Mouse (Mus musculus) liver, embryonic 13.5 days (tissue): ENCODE data around the gene Rabl3. TPM values are rescaled to one million over a fixed set of nuclear protein-coding genes. Genes with fewer than 3 reads are reported as not detected.

Source experiments
- ATAC-seq: fragments of 200-750 bp; cut with Nextera tagmentation; 2 replicates; pipeline ENCODE4 v1.8.0; 2017; ENCODE audit warnings: low read depth, mild to moderate bottlenecking, moderate number of reproducible peaks, moderate library complexity
- DNase-seq: peaks from one replicate; pipeline ENCODE4 v3.0.0; 2022
- H3K27ac ChIP-seq: fragments of 300-500 bp; sonication (generic); 2 replicates; pipeline ENCODE4 v1.5.1; 2015; ENCODE audit warnings: moderate library complexity, mild to moderate bottlenecking, inconsistent platforms
- H3K27me3 ChIP-seq: fragments of 300-500 bp; sonication (generic); 2 replicates; pipeline ENCODE4 v1.6.1; 2015; ENCODE audit warnings: mild to moderate bottlenecking, inconsistent platforms
- H3K36me3 ChIP-seq: fragments of 300-500 bp; sonication (generic); 2 replicates; pipeline ENCODE4 v1.6.1; 2015; ENCODE audit warnings: mild to moderate bottlenecking, inconsistent platforms
- H3K4me1 ChIP-seq: fragments of 300-500 bp; sonication (generic); replicated peaks from 2 replicates; pipeline ENCODE4 v1.6.1; 2015; ENCODE audit warnings: inconsistent platforms
- H3K4me2 ChIP-seq: fragments of 300-500 bp; sonication (generic); 2 replicates; pipeline ENCODE4 v1.6.1; 2015; ENCODE audit warnings: inconsistent platforms, mild to moderate bottlenecking, moderate library complexity
- H3K4me3 ChIP-seq: fragments of 300-500 bp; sonication (generic); replicated peaks from 2 replicates; pipeline ENCODE4 v1.5.1; 2015; ENCODE audit warnings: mild to moderate bottlenecking, inconsistent platforms
- H3K9ac ChIP-seq: fragments of 300-500 bp; sonication (generic); 2 replicates; pipeline ENCODE4 v1.6.1; 2015; ENCODE audit warnings: mild to moderate bottlenecking, inconsistent platforms
- H3K9me3 ChIP-seq: fragments of 300-500 bp; sonication (generic); replicated peaks from 2 replicates; pipeline ENCODE4 v1.6.1; 2016; ENCODE audit warnings: inconsistent platforms
- WGBS: fragments of 180-500 bp; shearing (Covaris S2); methylation state at CpG from one replicate; pipeline ENCODE4 v1.1.7; 2015; ENCODE audit not compliant: insufficient replicate concordance; 5-methylcytosine and 5-hydroxymethylcytosine counted together
- polyA plus RNA-seq: library from polyadenylated mRNA; unstranded; fragments of >200 nt; fragmentation: Nextera tagmentation; extraction: Ambion mirVana; gene quantifications from 2 replicates; pipeline ENCODE4 v1.2.1, GENCODE M21; 2015

The Rabl3 gene
- polyA plus RNA-seq = 14.6 and 19.6 TPM in 2 replicates

DNA sequence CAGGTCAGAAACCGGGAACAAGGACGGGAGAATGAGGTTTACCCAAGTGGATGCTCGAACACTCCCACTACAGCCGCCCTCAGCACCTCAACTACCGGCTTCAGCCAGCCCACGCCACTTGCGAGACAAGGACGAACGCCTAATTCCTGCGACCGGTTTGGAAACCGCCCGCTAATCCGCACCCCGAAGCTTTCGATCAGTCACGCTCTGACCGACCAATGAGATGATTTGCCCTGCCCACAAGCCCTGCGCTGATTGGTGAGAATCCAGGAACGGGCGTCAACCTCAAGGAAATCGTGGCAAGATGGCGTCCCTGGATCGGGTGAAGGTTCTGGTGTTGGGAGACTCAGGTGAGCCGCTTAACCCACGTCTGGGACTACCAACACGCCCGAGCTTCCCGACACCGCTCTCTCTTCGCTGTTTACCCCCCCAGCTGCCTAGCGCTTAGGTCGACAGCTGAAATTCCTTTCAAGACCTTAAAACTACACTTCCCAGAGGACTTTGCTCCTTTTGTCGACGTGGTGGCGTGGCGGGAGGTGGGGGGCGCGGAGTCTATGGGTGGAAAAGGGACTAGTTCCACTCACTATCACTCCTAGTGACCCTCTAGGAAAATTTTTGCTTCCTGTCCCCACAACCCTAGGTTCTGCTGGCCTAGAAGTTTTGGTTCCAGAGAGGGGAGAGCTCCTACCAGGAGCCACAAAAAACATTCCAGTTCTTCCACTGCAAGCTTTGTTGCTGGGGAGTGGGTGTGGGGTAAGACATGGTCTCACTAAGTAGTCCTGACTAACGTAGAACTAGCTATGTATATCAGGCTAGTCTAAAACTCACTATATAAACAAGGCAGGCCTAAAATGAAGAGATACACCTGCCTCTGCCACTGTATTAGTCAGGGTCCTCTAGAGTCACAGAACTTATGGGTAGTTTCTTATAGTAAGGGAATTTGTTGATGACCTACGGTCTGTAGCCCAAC is at the start of gene Rabl3, which contains the start of gene Gtf2e1:
Gene Rabl3, plus strand, starts transcription at position 275 of the 970 bp plus-strand sequence.
Gene Gtf2e1, minus strand, starts transcription at position 179 of the 970 bp plus-strand sequence.
- H3K4me3 ChIP-seq = peak within 1 kb of the TSS; percentile 79
- no peaks in the 10 kb centered on the region for H3K27me3 ChIP-seq
- peak within 1 kb of the TSS; percentile 88 for H3K9ac ChIP-seq
- no peaks in the 10 kb centered on the region for H3K9me3 ChIP-seq
- peaks cover 18% of the 10 kb centered on the region for H3K36me3 ChIP-seq
- peak within 1 kb of the TSS; percentile 70 for H3K27ac ChIP-seq
- H3K4me2 ChIP-seq = peak within 1 kb of the TSS; percentile 92
- ATAC-seq (peak; percentile 98), DNase-seq (peak; percentile 95)
- 1% methylated on average over 41 of the region's 41 CpGs for WGBS
- H3K4me1 ChIP-seq = peaks cover 27% of the 10 kb centered on the region

DNA sequence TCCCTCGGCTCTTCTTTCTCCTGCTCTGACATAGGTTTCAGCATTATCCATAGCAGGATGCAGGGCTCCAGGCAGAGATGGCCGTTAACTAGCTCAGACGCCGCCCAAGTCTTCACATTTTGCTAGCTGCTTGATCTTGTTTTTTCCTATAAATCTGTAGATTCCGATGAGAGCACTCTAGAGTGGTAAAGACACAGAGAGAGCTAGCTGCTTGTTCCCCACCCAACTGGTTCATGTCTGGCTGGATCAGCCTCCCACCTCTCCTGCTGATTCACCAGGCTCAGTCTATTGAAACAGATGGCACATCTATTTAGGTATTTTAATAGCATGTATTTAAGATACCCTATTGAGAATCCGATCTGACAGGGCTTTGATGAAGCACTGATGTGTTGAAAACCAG is 44.7 kb upstream of the Rabl3 start:
- DNase-seq = no peak
- Histone ChIP-seq H3K27ac (no peak overlapping the region), H3K4me1 (no peaks in the 10 kb centered on the region), H3K4me2 (no peak overlapping the region), H3K9me3 (no peaks in the 10 kb centered on the region), H3K36me3 (no peaks in the 10 kb centered on the region), H3K27me3 (no peaks in the 10 kb centered on the region), H3K4me3 (no peak overlapping the region), H3K9ac (no peak overlapping the region)
- ATAC-seq = no peak
- 69% methylated on average over 6 of the region's 6 CpGs for WGBS

DNA sequence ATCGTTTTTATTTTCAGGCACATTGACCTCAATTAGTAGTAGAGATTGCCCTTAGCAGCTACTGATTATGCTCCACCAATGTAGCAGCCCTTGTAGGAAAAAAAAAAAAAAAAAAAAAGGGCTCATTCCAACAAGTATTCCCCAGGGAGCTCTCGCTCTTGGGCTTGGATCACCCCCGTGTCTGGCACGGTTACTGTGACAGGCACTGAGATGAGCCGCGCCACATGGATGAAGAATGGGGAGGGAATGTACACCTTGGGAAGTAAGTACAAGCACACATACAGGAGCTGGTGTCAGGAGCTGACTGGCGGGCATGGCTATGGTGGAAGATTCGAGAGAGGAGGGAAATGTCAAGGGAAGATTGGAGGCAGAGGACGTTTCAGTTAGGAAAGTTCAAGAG is 41.1 kb upstream of the Rabl3 start:
- no peak overlapping the region for H3K9ac ChIP-seq
- ATAC-seq (no peak), DNase-seq (no peak)
- H3K4me1 ChIP-seq = no peaks in the 10 kb centered on the region
- no peaks in the 10 kb centered on the region for H3K36me3 ChIP-seq
- H3K4me3 ChIP-seq = no peak overlapping the region
- WGBS = 67% methylated on average over 9 of the region's 9 CpGs
- no peak overlapping the region for H3K27ac ChIP-seq
- no peak overlapping the region for H3K4me2 ChIP-seq
- H3K27me3 ChIP-seq = no peaks in the 10 kb centered on the region
- no peaks in the 10 kb centered on the region for H3K9me3 ChIP-seq

DNA sequence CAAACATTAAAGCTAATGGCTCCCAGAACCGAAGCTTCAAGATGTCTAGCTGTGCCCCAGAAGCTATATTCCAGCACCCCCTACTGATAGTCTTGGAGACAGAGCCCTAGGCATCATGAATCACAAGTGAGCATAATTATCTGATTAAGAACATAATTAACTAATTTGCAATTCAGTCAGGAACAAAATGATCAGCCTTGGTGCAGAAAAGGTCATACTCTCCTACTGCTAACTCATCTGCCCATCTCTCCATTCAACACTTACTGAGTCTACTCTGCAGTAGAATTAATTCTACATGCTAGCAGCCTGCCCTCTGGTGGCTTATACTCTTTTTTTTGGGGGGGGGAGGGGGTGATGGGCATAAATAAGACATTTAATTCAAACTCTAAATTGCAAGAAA is 35.2 kb upstream of the Rabl3 start:
- no peak overlapping the region for H3K27ac ChIP-seq
- DNase-seq (no peak), ATAC-seq (no peak)
- no peak overlapping the region for H3K4me2 ChIP-seq
- no peaks in the 10 kb centered on the region for H3K27me3 ChIP-seq
- H3K36me3 ChIP-seq = no peaks in the 10 kb centered on the region
- no peaks in the 10 kb centered on the region for H3K9me3 ChIP-seq
- no peak overlapping the region for H3K4me3 ChIP-seq
- WGBS = 45% methylated on average over 1 of the region's 1 CpGs
- no peaks in the 10 kb centered on the region for H3K4me1 ChIP-seq
- no peak overlapping the region for H3K9ac ChIP-seq

DNA sequence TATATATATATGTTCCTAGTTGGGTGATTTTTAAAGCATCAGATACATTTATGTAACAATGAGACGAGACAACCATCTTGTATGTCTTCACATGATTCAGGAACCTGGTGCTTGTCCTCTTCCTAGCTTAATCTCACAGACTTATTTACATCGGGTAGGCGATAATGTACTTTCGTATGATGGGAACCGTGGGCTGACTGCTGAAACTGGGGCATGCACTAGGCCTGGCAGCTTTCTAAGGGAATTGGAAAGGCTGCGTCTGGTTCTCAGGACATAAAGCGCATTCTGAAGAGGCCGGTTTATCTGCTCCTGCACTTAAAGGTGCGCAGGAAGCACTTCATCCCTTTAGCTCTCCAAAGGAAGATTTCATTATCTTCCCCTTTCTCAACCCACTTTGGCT is 32.9 kb upstream of the Rabl3 start:
- no peak overlapping the region for H3K9ac ChIP-seq
- no peak overlapping the region for H3K27ac ChIP-seq
- 80% methylated on average over 9 of the region's 9 CpGs for WGBS
- no peaks in the 10 kb centered on the region for H3K9me3 ChIP-seq
- ATAC-seq (no peak), DNase-seq (no peak)
- H3K4me3 ChIP-seq = no peak overlapping the region
- no peaks in the 10 kb centered on the region for H3K4me1 ChIP-seq
- H3K4me2 ChIP-seq = no peak overlapping the region
- H3K27me3 ChIP-seq = no peaks in the 10 kb centered on the region
- H3K36me3 ChIP-seq = peaks cover 13% of the 10 kb centered on the region

DNA sequence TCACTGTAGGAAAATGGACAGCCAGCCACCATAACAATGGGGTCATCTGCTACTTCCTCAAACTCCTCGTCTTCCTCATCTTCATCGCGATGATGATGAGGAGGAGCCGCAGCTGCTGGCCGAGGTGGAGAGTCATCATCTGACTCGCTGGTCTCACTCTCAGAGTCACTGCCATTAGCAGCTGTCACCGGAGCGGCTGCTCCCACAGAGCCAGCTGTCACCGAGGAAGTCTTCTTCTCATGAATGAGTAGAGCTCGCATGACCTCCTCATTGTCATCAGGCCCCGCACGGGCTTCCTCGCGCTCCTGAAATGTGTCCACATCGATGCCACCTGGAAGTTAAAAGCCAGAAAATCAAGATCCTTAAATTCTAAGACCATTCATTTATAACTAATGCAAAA is 28.2 kb upstream of the Rabl3 start:
- 85% methylated on average over 15 of the region's 15 CpGs for WGBS
- DNase-seq (no peak), ATAC-seq (no peak)

DNA sequence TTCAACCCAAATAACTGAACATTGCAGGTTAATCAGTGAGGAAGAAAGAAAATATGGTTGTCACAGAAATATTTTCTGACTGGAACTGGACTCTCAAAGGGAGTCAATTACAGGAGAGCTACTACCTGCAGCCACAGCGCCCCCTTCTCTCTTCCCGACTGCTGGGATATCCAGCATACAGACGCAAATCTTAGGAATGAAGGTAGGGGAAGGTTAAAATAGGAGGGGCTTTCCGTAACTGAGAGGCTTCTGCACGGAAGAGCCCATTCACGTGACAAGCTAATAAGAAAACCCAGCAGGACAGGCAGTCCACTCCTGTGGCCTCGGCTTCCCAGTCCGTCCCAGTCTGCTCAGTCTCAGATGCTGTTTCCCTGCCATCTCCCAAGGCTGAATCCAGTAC is 25.0 kb upstream of the Rabl3 start:
- Histone ChIP-seq H3K27ac (no peak overlapping the region), H3K36me3 (peaks cover 46% of the 10 kb centered on the region), H3K4me2 (no peak overlapping the region), H3K27me3 (no peaks in the 10 kb centered on the region), H3K4me3 (no peak overlapping the region), H3K9me3 (no peaks in the 10 kb centered on the region), H3K9ac (no peak overlapping the region), H3K4me1 (no peaks in the 10 kb centered on the region)
- DNase-seq = no peak
- no peak for ATAC-seq
- WGBS = 81% methylated on average over 8 of the region's 8 CpGs

More for the DNA sequence above, 28.2 kb upstream of the Rabl3 start:
- Histone ChIP-seq H3K9me3 (no peaks in the 10 kb centered on the region), H3K4me1 (no peaks in the 10 kb centered on the region), H3K36me3 (peaks cover 38% of the 10 kb centered on the region), H3K27ac (no peak overlapping the region), H3K4me2 (no peak overlapping the region), H3K4me3 (no peak overlapping the region), H3K27me3 (no peaks in the 10 kb centered on the region), H3K9ac (no peak overlapping the region)

DNA sequence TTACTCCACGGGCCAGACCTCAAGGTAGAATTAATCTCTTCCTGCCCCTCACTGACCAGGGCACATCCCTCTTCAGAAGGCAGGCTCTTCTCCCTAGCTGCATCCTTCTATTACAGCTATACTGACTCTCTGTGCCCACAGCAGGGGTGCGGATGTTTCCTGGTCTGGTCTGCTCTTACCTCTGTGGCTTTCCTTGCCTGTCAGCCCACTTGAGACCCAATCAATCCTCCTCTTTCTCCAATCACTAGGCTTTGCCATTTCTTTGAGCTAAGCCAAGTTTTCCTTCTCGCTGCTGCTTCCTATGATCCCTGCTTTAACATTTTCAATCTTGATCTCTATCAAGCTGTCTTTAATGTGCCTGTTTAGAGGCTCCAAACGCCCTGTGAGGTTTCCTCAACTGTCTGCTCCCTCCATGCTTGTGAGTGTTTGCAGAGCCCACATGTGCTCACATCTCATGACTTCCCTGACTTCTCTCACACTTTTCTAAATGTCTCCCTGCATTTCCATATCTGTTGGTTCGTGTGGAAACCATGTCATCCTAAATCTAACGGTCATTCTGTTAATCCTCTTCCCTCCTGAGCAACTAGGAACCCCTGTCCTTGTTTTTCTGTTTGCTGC is 23.2 kb upstream of the Rabl3 start:
- ATAC-seq (no peak), DNase-seq (no peak)
- Histone ChIP-seq H3K4me3 (no peak overlapping the region), H3K9ac (no peak overlapping the region), H3K4me1 (no peaks in the 10 kb centered on the region), H3K27ac (no peak overlapping the region), H3K27me3 (no peaks in the 10 kb centered on the region), H3K4me2 (no peak overlapping the region), H3K36me3 (peaks cover 52% of the 10 kb centered on the region), H3K9me3 (no peaks in the 10 kb centered on the region)
- 66% methylated on average over 6 of the region's 6 CpGs for WGBS

DNA sequence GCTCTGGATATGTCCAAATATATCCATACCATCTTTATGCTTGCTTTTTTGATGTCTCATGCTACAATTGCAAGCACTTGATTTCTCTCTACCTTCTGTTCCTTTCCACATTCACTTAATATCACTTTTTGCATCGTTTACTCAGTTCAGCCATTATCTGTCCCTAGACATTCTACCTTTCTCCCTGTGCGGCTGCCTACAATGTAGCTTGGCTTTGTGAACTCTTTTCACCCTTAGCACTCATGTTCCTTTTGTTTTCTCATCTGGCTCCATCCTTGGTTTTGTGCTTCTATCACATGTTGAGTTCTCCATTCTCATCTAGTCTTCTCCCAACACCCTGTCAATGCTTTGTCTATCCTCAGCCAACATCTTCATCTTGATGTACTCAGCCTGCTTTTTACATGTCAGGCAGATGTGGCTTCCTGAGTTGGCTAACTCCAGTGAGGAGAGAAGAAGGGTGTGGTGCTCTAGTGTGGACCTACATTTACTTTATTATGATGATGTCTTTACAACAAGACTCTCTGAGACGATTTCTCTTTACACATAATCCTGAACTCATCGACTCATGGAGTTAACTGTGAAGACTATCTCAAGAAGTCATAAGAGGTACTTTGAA is 22.0 kb upstream of the Rabl3 start:
- no peak overlapping the region for H3K4me3 ChIP-seq
- no peaks in the 10 kb centered on the region for H3K27me3 ChIP-seq
- no peaks in the 10 kb centered on the region for H3K4me1 ChIP-seq
- no peak for ATAC-seq
- DNase-seq = no peak
- no peaks in the 10 kb centered on the region for H3K9me3 ChIP-seq
- H3K9ac ChIP-seq = no peak overlapping the region
- 80% methylated on average over 4 of the region's 4 CpGs for WGBS
- H3K4me2 ChIP-seq = no peak overlapping the region
- H3K27ac ChIP-seq = no peak overlapping the region
- H3K36me3 ChIP-seq = peaks cover 61% of the 10 kb centered on the region

DNA sequence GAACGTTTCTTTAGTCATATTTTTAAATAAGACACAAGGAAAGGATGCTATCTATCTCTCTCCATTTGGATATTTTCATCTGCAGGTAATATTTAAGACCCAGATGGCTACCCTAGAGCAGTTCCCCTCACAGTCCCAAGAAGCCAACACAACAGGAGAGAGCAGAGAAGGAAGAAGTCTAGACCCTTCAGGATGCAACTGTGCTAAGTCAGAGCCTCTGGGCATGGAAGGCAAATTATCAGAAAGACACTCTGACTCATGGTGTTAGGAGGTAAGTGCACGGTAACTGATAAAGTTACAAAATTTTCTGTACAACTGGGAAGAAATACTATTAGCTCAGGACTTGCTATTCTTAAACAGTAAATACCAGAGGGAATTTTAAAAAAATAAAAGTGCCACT is 21.0 kb upstream of the Rabl3 start:
- WGBS = 60% methylated on average over 2 of the region's 2 CpGs
- H3K4me3 ChIP-seq = no peak overlapping the region
- H3K27ac ChIP-seq = no peak overlapping the region
- H3K27me3 ChIP-seq = no peaks in the 10 kb centered on the region
- DNase-seq = no peak
- peaks cover 64% of the 10 kb centered on the region for H3K36me3 ChIP-seq
- H3K9me3 ChIP-seq = peaks cover 5% of the 10 kb centered on the region
- no peak for ATAC-seq
- no peak overlapping the region for H3K9ac ChIP-seq
- H3K4me2 ChIP-seq = no peak overlapping the region
- no peaks in the 10 kb centered on the region for H3K4me1 ChIP-seq

DNA sequence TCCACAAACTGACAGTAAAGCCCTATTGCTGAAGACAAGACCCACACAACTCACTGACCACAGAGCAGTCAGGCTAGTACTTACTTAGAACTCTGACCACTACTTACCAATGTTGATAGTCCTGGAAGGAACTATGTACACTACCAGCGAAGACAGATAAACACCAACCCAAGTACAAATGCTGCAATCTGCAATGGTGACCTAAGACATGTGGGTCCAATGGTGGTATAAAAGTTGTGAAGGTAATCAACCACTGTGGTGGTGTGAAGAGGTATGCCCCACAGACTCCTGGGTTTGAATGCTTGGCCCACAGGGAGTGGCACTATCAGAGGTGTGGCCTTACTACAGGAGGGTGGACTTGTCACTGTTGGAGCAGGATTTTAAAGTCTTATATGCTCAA is 20.0 kb upstream of the Rabl3 start:
- 85% methylated on average over 1 of the region's 1 CpGs for whole genome bisulfite sequencing
- DNase-seq = no peak
- Histone ChIP-seq H3K4me3 (no peak overlapping the region), H3K27me3 (no peaks in the 10 kb centered on the region), H3K9me3 (peaks cover 9% of the 10 kb centered on the region), H3K9ac (no peak overlapping the region), H3K4me2 (no peak overlapping the region), H3K4me1 (no peaks in the 10 kb centered on the region), H3K27ac (no peak overlapping the region; the same call in 1 of the 2 replicates), H3K36me3 (peaks cover 68% of the 10 kb centered on the region)
- no peak for ATAC-seq
